Mouse (Mus musculus): ENCODE results near the gene Trem2. TPM values are rescaled to one million over a fixed set of nuclear protein-coding genes. Genes with fewer than 3 reads are reported as not detected.
A peak's percentile ranks its signal among the peaks of the same experiment; 100 is the strongest.

Gene Trem2
- polyA plus RNA-seq, 1 experiment from 2014 or later, result 4.6 TPM

GRCm38 (mm10) chr17:48321279-48321678 lies 24.9 kb upstream of the Trem2 start:
- H3K9ac ChIP-seq (ENCODE audit: low read length), result no peak overlapping the region

GRCm38 (mm10) chr17:48323236-48323635 lies 23.0 kb upstream of the Trem2 start:
- Histone ChIP-seq H3K4me2 (ENCODE audit: low read length) (no peak overlapping the region), H3K36me3 (ENCODE audit: control insufficient read depth, insufficient read depth, low read length) (no peaks in the 10 kb centered on the region), H3K27me3 (replicated peaks; ENCODE audit: control insufficient read depth, insufficient read depth, low read length) (no peaks in the 10 kb centered on the region), H3K9me3 (replicated peaks; ENCODE audit: control insufficient read depth, low read length) (no peaks in the 10 kb centered on the region), H3K27ac (ENCODE audit: low read depth, low read length) (no peak overlapping the region), H3K4me3 (ENCODE audit: low read depth, low read length) (no peak overlapping the region), H3K4me1 (ENCODE audit: control insufficient read depth, insufficient read depth, low read length) (no peaks in the 10 kb centered on the region), H3K9ac (ENCODE audit: low read length) (no peak overlapping the region)
- 52% methylated on average over 3 of the region's 3 CpGs for WGBS
- no peak for DNase-seq (ENCODE audit: low spot score)
- no peak for ATAC-seq

More at GRCm38 (mm10) chr17:48321279-48321678, 24.9 kb upstream of the Trem2 start:
- DNase-seq (ENCODE audit: low spot score) (no peak), ATAC-seq (no peak)
- Histone ChIP-seq H3K4me1 (ENCODE audit: control insufficient read depth, insufficient read depth, low read length) (no peaks in the 10 kb centered on the region), H3K4me2 (ENCODE audit: low read length) (no peak overlapping the region), H3K4me3 (ENCODE audit: low read depth, low read length) (no peak overlapping the region), H3K27ac (ENCODE audit: low read depth, low read length) (no peak overlapping the region), H3K9me3 (replicated peaks; ENCODE audit: control insufficient read depth, low read length) (no peaks in the 10 kb centered on the region), H3K27me3 (replicated peaks; ENCODE audit: control insufficient read depth, insufficient read depth, low read length) (no peaks in the 10 kb centered on the region), H3K36me3 (ENCODE audit: control insufficient read depth, insufficient read depth, low read length) (no peaks in the 10 kb centered on the region)
- 75% methylated on average over 2 of the region's 2 CpGs for WGBS

- no peaks in the 10 kb centered on the region for H3K27me3 ChIP-seq (replicated peaks; ENCODE audit: control insufficient read depth, insufficient read depth, low read length)
- ATAC-seq (no peak), DNase-seq (ENCODE audit: low spot score) (no peak)
- no peak overlapping the region for H3K4me2 ChIP-seq (ENCODE audit: low read length)
- H3K4me1 ChIP-seq (ENCODE audit: control insufficient read depth, insufficient read depth, low read length), result no peaks in the 10 kb centered on the region
- H3K4me3 ChIP-seq (ENCODE audit: low read depth, low read length), result no peak overlapping the region
- H3K9me3 ChIP-seq (replicated peaks; ENCODE audit: control insufficient read depth, low read length), result no peaks in the 10 kb centered on the region
- no peak overlapping the region for H3K27ac ChIP-seq (ENCODE audit: low read depth, low read length)
- no peak overlapping the region for H3K9ac ChIP-seq (ENCODE audit: low read length)
- WGBS, result 92% methylated on average over 5 of the region's 5 CpGs
- no peaks in the 10 kb centered on the region for H3K36me3 ChIP-seq (ENCODE audit: control insufficient read depth, insufficient read depth, low read length)
Observed at GRCm38 (mm10) chr17:48324258-48324657, 21.9 kb upstream of the Trem2 start.

GRCm38 (mm10) chr17:48325093-48325492 lies 21.1 kb upstream of the Trem2 start:
- 94% methylated on average over 6 of the region's 6 CpGs for WGBS
- no peak for DNase-seq (ENCODE audit: low spot score)
- Histone ChIP-seq H3K27me3 (replicated peaks; ENCODE audit: control insufficient read depth, insufficient read depth, low read length) (no peaks in the 10 kb centered on the region), H3K9ac (ENCODE audit: low read length) (no peak overlapping the region), H3K4me1 (ENCODE audit: control insufficient read depth, insufficient read depth, low read length) (no peaks in the 10 kb centered on the region), H3K9me3 (replicated peaks; ENCODE audit: control insufficient read depth, low read length) (no peaks in the 10 kb centered on the region), H3K27ac (ENCODE audit: low read depth, low read length) (no peak overlapping the region), H3K4me2 (ENCODE audit: low read length) (no peak overlapping the region), H3K4me3 (ENCODE audit: low read depth, low read length) (no peak overlapping the region), H3K36me3 (ENCODE audit: control insufficient read depth, insufficient read depth, low read length) (no peaks in the 10 kb centered on the region)
- no peak for ATAC-seq

- Histone ChIP-seq H3K27me3 (replicated peaks; ENCODE audit: control insufficient read depth, insufficient read depth, low read length) (no peaks in the 10 kb centered on the region), H3K36me3 (ENCODE audit: control insufficient read depth, insufficient read depth, low read length) (no peaks in the 10 kb centered on the region), H3K4me1 (ENCODE audit: control insufficient read depth, insufficient read depth, low read length) (no peaks in the 10 kb centered on the region), H3K9me3 (replicated peaks; ENCODE audit: control insufficient read depth, low read length) (no peaks in the 10 kb centered on the region), H3K4me2 (ENCODE audit: low read length) (no peak overlapping the region), H3K27ac (ENCODE audit: low read depth, low read length) (no peak overlapping the region), H3K4me3 (ENCODE audit: low read depth, low read length) (no peak overlapping the region), H3K9ac (ENCODE audit: low read length) (no peak overlapping the region)
- WGBS, result 92% methylated on average over 11 of the region's 11 CpGs
- DNase-seq (ENCODE audit: low spot score) (no peak), ATAC-seq (no peak)
Observed at GRCm38 (mm10) chr17:48325638-48326037, 20.6 kb upstream of the Trem2 start.

GRCm38 (mm10) chr17:48326656-48327055 lies 19.5 kb upstream of the Trem2 start:
- H3K9ac ChIP-seq (ENCODE audit: low read length), result no peak overlapping the region
- 87% methylated on average over 4 of the region's 4 CpGs for WGBS
- ATAC-seq (no peak), DNase-seq (ENCODE audit: low spot score) (no peak)
- no peaks in the 10 kb centered on the region for H3K36me3 ChIP-seq (ENCODE audit: control insufficient read depth, insufficient read depth, low read length)
- no peak overlapping the region for H3K4me2 ChIP-seq (ENCODE audit: low read length)
- H3K27ac ChIP-seq (ENCODE audit: low read depth, low read length), result no peak overlapping the region
- H3K27me3 ChIP-seq (replicated peaks; ENCODE audit: control insufficient read depth, insufficient read depth, low read length), result no peaks in the 10 kb centered on the region
- no peaks in the 10 kb centered on the region for H3K4me1 ChIP-seq (ENCODE audit: control insufficient read depth, insufficient read depth, low read length)
- no peaks in the 10 kb centered on the region for H3K9me3 ChIP-seq (replicated peaks; ENCODE audit: control insufficient read depth, low read length)
- H3K4me3 ChIP-seq (ENCODE audit: low read depth, low read length), result no peak overlapping the region

- Histone ChIP-seq H3K9ac (ENCODE audit: low read length) (no peak overlapping the region), H3K9me3 (replicated peaks; ENCODE audit: control insufficient read depth, low read length) (no peaks in the 10 kb centered on the region), H3K27ac (ENCODE audit: low read depth, low read length) (no peak overlapping the region), H3K27me3 (replicated peaks; ENCODE audit: control insufficient read depth, insufficient read depth, low read length) (no peaks in the 10 kb centered on the region), H3K4me2 (ENCODE audit: low read length) (no peak overlapping the region), H3K4me3 (ENCODE audit: low read depth, low read length) (no peak overlapping the region), H3K4me1 (ENCODE audit: control insufficient read depth, insufficient read depth, low read length) (no peaks in the 10 kb centered on the region), H3K36me3 (ENCODE audit: control insufficient read depth, insufficient read depth, low read length) (no peaks in the 10 kb centered on the region)
- ATAC-seq, result no peak
- WGBS, result 93% methylated on average over 2 of the region's 2 CpGs
- DNase-seq (ENCODE audit: low spot score), result no peak
Observed at GRCm38 (mm10) chr17:48332524-48332923, 13.7 kb upstream of the Trem2 start.

- no peaks in the 10 kb centered on the region for H3K27me3 ChIP-seq (replicated peaks; ENCODE audit: control insufficient read depth, insufficient read depth, low read length)
- H3K4me2 ChIP-seq (ENCODE audit: low read length), result no peak overlapping the region
- H3K9ac ChIP-seq (ENCODE audit: low read length), result no peak overlapping the region
- H3K4me1 ChIP-seq (ENCODE audit: control insufficient read depth, insufficient read depth, low read length), result no peaks in the 10 kb centered on the region
- no peaks in the 10 kb centered on the region for H3K36me3 ChIP-seq (ENCODE audit: control insufficient read depth, insufficient read depth, low read length)
- ATAC-seq (no peak), DNase-seq (ENCODE audit: low spot score) (no peak)
- WGBS, result 82% methylated on average over 4 of the region's 4 CpGs
- H3K9me3 ChIP-seq (replicated peaks; ENCODE audit: control insufficient read depth, low read length), result no peaks in the 10 kb centered on the region
- H3K27ac ChIP-seq (ENCODE audit: low read depth, low read length), result no peak overlapping the region
- H3K4me3 ChIP-seq (ENCODE audit: low read depth, low read length), result no peak overlapping the region
Observed at GRCm38 (mm10) chr17:48334186-48334585, 12.0 kb upstream of the Trem2 start.

- WGBS, result 4% methylated on average over 6 of the region's 6 CpGs
- ATAC-seq, result no peak; the same call in 1 of the 2 replicates
- H3K4me2 ChIP-seq (ENCODE audit: low read length), result no peak overlapping the region
Observed at GRCm38 (mm10) chr17:48336857-48337256, 9.3 kb upstream of the Trem2 start.

More at GRCm38 (mm10) chr17:48336857-48337256, 9.3 kb upstream of the Trem2 start:
- Histone ChIP-seq H3K36me3 (ENCODE audit: control insufficient read depth, insufficient read depth, low read length) (no peaks in the 10 kb centered on the region), H3K9ac (ENCODE audit: low read length) (no peak overlapping the region), H3K27ac (ENCODE audit: low read depth, low read length) (no peak overlapping the region), H3K4me1 (ENCODE audit: control insufficient read depth, insufficient read depth, low read length) (no peaks in the 10 kb centered on the region), H3K4me3 (ENCODE audit: low read depth, low read length) (no peak overlapping the region), H3K9me3 (replicated peaks; ENCODE audit: control insufficient read depth, low read length) (no peaks in the 10 kb centered on the region), H3K27me3 (replicated peaks; ENCODE audit: control insufficient read depth, insufficient read depth, low read length) (no peaks in the 10 kb centered on the region)
- DNase-seq (ENCODE audit: low spot score), result peak; percentile 69

All from forebrain, embryonic 14.5 days (tissue).